Mouse (Mus musculus): ENCODE data around the gene Smg6. TPM values are rescaled to one million over a fixed set of nuclear protein-coding genes. Genes with fewer than 3 reads are reported as not detected.

The Smg6 gene
- polyA plus RNA-seq, 1 experiment from 2014 or later, result 17.8 TPM

DNA sequence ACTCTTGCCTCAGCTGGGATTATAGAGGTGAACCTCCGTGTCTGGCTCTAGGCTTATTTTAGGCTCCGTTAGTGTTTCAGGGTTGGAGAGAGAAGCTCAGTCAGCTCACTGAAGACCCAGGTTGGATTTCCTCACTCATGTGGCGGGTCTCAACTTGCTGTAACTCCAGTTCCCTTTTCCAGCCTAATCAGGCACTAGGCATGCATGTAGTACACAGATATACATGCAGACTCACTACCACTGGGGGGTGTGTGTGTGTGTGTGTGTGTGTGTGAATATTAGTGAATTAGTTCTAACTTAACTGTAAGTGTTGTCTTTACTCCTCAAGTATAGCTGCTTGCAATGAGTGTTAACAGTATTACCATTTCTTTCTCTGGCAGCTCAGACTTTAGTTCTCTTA, 145.7 kb downstream of the Smg6 start:
- Histone ChIP-seq H3K27me3 (ENCODE audit: low read depth, poor library complexity, severe bottlenecking) (no peaks in the 10 kb centered on the region), H3K4me1 (no peaks in the 10 kb centered on the region), H3K27ac (replicated peaks) (no peak overlapping the region), H3K36me3 (0 out of 2 replicates have a peak, but pooled peaks cover 6% of the 10 kb centered on the region), H3K9me3 (replicated peaks) (no peaks in the 10 kb centered on the region), H3K4me3 (no peak overlapping the region)
- 87% methylated on average over 3 of the region's 3 CpGs for WGBS
- no peak for DNase-seq (ENCODE audit: low spot score)

DNA sequence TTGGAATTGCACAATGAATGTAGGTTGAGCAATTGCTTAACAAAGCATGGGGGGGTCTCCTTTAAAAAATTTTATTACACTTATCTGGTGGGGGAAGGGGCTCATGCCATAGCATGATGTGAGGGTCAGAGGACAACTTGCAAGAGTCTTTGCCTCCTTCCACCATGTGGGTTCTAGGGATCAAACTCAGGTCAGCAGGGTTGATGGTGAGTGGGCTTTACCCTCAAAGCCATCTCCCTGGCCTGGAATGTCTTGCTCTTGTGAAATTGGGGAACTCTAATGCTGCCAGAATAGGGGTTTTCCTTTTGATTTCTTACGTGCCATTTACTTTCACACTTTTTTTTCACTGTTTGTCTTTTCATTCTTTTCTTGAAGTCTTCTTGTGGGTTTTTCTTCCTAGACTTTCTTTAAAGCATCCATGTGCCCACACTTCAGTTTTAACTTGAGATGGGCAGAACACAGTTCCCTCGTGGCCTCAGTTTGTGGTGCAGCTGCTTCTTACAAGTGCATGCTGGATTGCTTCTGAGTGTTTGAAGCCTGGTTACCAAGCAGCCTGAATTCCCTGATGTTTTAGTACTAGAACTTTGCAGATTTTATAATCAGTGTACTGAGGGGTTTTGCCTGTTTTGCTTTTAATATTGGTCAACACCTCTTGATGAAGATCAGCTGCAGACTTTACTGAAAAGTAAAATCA, 147.5 kb downstream of the Smg6 start:
- Histone ChIP-seq H3K9me3 (replicated peaks) (no peaks in the 10 kb centered on the region), H3K4me3 (no peak overlapping the region)
- 90% methylated on average over 2 of the region's 2 CpGs for WGBS

DNA sequence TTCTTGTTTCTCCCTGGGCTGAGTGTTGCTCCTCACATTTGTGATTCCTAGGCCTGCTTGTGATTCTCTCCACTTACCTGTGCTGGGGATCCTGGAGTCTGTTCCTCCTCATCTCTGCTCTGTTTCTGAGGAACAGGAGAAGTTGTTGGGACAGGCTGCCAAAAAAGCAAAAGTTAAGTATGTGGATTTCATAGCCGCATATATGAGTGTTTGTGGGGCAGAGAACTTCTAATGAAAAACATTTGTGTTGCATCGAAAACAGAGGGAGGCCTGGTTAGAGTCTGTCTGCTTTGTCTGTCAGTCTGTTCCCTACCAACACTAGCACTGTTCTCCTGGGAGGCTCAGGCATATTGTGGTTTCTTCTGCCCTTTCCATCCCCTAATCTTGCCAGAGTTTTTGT, 148.1 kb downstream of the Smg6 start:
- Histone ChIP-seq H3K36me3 (peaks cover 9% of the 10 kb centered on the region), H3K9me3 (replicated peaks) (no peaks in the 10 kb centered on the region), H3K27ac (replicated peaks) (no peak overlapping the region), H3K4me3 (no peak overlapping the region), H3K4me1 (no peaks in the 10 kb centered on the region), H3K27me3 (ENCODE audit: low read depth, poor library complexity, severe bottlenecking) (no peaks in the 10 kb centered on the region)
- 85% methylated on average over 2 of the region's 2 CpGs for WGBS
- DNase-seq (ENCODE audit: low spot score), result no peak

More for the DNA sequence above, 147.5 kb downstream of the Smg6 start:
- Histone ChIP-seq H3K36me3 (peaks cover 6% of the 10 kb centered on the region; the same call in 1 of the 2 replicates), H3K4me1 (no peaks in the 10 kb centered on the region), H3K27ac (replicated peaks) (no peak overlapping the region), H3K27me3 (ENCODE audit: low read depth, poor library complexity, severe bottlenecking) (no peaks in the 10 kb centered on the region)
- no peak for DNase-seq (ENCODE audit: low spot score)

- Histone ChIP-seq H3K36me3 (peaks cover 17% of the 10 kb centered on the region), H3K4me3 (no peak overlapping the region), H3K27ac (replicated peaks) (no peak overlapping the region), H3K4me1 (no peaks in the 10 kb centered on the region), H3K27me3 (ENCODE audit: low read depth, poor library complexity, severe bottlenecking) (no peaks in the 10 kb centered on the region), H3K9me3 (replicated peaks) (no peaks in the 10 kb centered on the region)
- DNase-seq (ENCODE audit: low spot score), result no peak
- WGBS, result 86% methylated on average over 2 of the region's 2 CpGs
These were observed 148.9 kb downstream of the Smg6 start for GRCm38 (mm10) chr11:75074543-75074942.

DNA sequence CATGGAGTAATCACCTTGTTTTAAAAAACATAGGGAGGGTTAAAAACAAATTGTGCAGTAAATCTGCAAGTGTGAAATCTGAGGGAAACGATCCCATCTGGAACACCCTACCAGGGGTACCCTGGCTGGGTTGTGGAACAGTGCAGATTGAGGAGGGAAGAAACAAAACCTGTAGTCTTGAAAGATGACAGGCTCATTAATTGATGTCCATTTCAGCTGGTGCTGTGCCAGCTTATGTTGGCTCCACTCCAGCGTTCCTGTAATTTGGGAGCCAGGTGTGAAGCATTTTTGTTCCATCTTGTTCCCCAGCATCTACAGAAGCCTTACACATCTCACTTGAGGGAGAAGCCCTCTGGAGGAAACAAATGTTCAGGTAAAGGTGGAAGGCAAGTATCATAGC, 153.0 kb downstream of the Smg6 start:
- WGBS, result 95% methylated on average over 2 of the region's 2 CpGs
- H3K9me3 ChIP-seq (replicated peaks), result no peaks in the 10 kb centered on the region
- H3K4me3 ChIP-seq, result no peak overlapping the region
- no peaks in the 10 kb centered on the region for H3K27me3 ChIP-seq (ENCODE audit: low read depth, poor library complexity, severe bottlenecking)
- no peak overlapping the region for H3K27ac ChIP-seq (replicated peaks)
- DNase-seq (ENCODE audit: low spot score), result no peak
- peaks cover 35% of the 10 kb centered on the region for H3K36me3 ChIP-seq
- no peaks in the 10 kb centered on the region for H3K4me1 ChIP-seq

DNA sequence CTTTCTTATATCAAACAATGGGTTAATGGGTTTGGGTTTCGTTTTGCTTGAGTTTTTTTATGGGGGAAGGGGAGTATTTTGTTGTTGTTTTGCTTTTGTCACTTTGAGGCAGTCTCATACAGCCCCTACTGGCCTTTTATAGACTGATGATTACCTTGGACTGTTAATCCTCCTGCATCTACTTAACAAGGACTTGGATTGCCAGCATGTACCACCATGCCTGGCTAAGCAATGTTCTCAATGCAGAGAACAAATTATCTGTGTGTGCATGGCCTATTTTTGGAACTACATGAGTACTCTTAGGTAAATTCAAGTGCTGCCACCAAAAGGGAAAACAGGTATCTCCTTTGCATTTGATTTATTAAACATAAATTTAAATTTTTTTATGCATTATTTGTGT, 157.4 kb downstream of the Smg6 start:
- Histone ChIP-seq H3K9me3 (replicated peaks) (no peaks in the 10 kb centered on the region), H3K4me3 (no peak overlapping the region), H3K4me1 (no peaks in the 10 kb centered on the region), H3K36me3 (peaks cover 46% of the 10 kb centered on the region), H3K27me3 (ENCODE audit: low read depth, poor library complexity, severe bottlenecking) (no peaks in the 10 kb centered on the region), H3K27ac (replicated peaks) (no peak overlapping the region)
- WGBS, result 90% methylated on average over 1 of the region's 1 CpGs
- no peak for DNase-seq (ENCODE audit: low spot score)

DNA sequence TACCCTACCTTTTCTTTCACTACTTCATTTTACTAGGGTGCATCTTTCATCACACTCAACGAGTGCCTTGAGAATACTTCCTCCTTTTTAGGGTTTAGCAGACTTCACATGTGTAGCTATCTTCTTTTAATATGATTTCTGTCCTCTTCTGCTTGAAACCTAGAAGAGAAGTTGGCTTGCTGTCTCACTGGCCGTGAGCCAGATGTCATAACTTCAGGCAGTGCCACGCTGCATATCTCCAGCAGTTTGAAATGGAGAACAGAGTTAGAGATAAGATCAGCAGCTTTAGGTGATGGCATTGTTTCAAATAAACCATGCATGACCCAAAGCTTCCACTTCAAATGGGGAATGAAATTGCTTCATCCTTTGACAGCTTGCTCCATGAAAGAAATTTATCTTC, 166.5 kb downstream of the Smg6 start:
- 88% methylated on average over 3 of the region's 3 CpGs for WGBS
- H3K4me3 ChIP-seq, result no peak overlapping the region
- no peaks in the 10 kb centered on the region for H3K36me3 ChIP-seq
- DNase-seq (ENCODE audit: low spot score), result no peak
- no peaks in the 10 kb centered on the region for H3K9me3 ChIP-seq (replicated peaks)
- no peak overlapping the region for H3K27ac ChIP-seq (replicated peaks)
- no peaks in the 10 kb centered on the region for H3K27me3 ChIP-seq (ENCODE audit: low read depth, poor library complexity, severe bottlenecking)
- H3K4me1 ChIP-seq, result no peaks in the 10 kb centered on the region

- H3K9me3 ChIP-seq (replicated peaks), result no peaks in the 10 kb centered on the region
- H3K27me3 ChIP-seq (ENCODE audit: low read depth, poor library complexity, severe bottlenecking), result no peaks in the 10 kb centered on the region
- no peak overlapping the region for H3K27ac ChIP-seq (replicated peaks)
- no peak overlapping the region for H3K4me3 ChIP-seq
- DNase-seq (ENCODE audit: low spot score), result no peak
- 86% methylated on average over 5 of the region's 5 CpGs for WGBS
- peaks cover 2% of the 10 kb centered on the region for H3K36me3 ChIP-seq
- H3K4me1 ChIP-seq, result no peaks in the 10 kb centered on the region
These were observed 167.0 kb downstream of the Smg6 start for GRCm38 (mm10) chr11:75092656-75093055.

GRCm38 (mm10) chr11:75094759-75095158, 169.1 kb downstream of the Smg6 start:
- no peaks in the 10 kb centered on the region for H3K27me3 ChIP-seq (ENCODE audit: low read depth, poor library complexity, severe bottlenecking)
- H3K4me1 ChIP-seq, result no peaks in the 10 kb centered on the region
- DNase-seq (ENCODE audit: low spot score), result no peak
- no peaks in the 10 kb centered on the region for H3K9me3 ChIP-seq (replicated peaks)
- no peak overlapping the region for H3K27ac ChIP-seq (replicated peaks)
- 97% methylated on average over 1 of the region's 1 CpGs for WGBS
- H3K36me3 ChIP-seq, result peaks cover 5% of the 10 kb centered on the region
- H3K4me3 ChIP-seq, result no peak overlapping the region

- WGBS, result 85% methylated on average over 5 of the region's 5 CpGs
- Histone ChIP-seq H3K4me1 (no peaks in the 10 kb centered on the region), H3K4me3 (no peak overlapping the region), H3K27ac (replicated peaks) (no peak overlapping the region), H3K9me3 (replicated peaks) (no peaks in the 10 kb centered on the region), H3K36me3 (peaks cover 1% of the 10 kb centered on the region), H3K27me3 (ENCODE audit: low read depth, poor library complexity, severe bottlenecking) (no peaks in the 10 kb centered on the region)
- no peak for DNase-seq (ENCODE audit: low spot score)
These were observed 177.2 kb downstream of the Smg6 start for GRCm38 (mm10) chr11:75102763-75103339.

DNA sequence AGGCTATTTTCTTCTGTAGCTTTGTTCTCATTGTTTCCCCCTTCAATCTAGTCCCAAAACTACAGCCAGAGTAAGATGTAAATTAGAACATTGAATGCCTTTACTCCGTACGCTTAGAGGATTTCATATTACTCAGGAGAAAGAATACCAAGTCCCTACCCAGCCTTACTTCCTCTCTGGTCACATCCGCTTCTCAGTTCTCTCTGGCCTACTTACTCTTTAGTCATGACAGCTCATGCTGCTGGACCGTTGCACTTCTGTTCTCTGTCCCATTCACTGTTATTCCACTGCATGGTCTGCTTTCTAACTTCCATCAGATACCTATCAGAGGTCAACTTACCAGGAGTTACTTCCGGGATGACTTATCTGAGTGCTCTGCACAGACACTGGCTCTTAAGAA, 181.0 kb downstream of the Smg6 start:
- Histone ChIP-seq H3K4me3 (no peak overlapping the region), H3K27me3 (ENCODE audit: low read depth, poor library complexity, severe bottlenecking) (no peaks in the 10 kb centered on the region), H3K4me1 (no peaks in the 10 kb centered on the region), H3K36me3 (no peaks in the 10 kb centered on the region), H3K27ac (replicated peaks) (no peak overlapping the region), H3K9me3 (replicated peaks) (no peaks in the 10 kb centered on the region)
- DNase-seq (ENCODE audit: low spot score), result no peak
- WGBS, result 87% methylated on average over 5 of the region's 5 CpGs

GRCm38 (mm10) chr11:75108909-75109308, 183.3 kb downstream of the Smg6 start:
- Histone ChIP-seq H3K36me3 (0 out of 2 replicates have a peak, but pooled peaks cover 2% of the 10 kb centered on the region), H3K9me3 (replicated peaks) (no peaks in the 10 kb centered on the region), H3K27ac (replicated peaks) (no peak overlapping the region), H3K27me3 (ENCODE audit: low read depth, poor library complexity, severe bottlenecking) (no peaks in the 10 kb centered on the region), H3K4me1 (no peaks in the 10 kb centered on the region), H3K4me3 (no peak overlapping the region)
- no peak for DNase-seq (ENCODE audit: low spot score)

DNA sequence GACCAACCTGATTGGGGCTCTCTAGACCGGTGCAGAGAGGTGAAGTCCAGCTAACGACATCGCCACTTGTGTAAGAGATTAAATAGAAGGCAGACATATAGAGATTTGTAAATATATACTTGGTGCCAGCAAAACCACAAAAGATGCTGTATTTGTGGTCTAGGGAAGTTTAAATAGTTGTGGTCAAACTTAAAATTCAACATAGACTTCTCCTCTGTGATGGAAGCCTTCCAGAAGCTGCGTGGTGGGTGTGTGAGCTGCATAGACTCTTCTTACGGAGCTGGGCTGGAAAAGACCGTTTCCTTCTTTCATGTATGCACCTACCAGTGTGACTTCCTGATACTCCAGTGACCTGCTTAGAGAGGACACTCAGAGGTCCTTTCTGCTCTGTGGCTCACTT, 190.8 kb downstream of the Smg6 start:
- no peak for DNase-seq (ENCODE audit: low spot score)
- H3K4me3 ChIP-seq, result no peak overlapping the region
- peaks cover 3% of the 10 kb centered on the region; the same call in 1 of the 2 replicates for H3K4me1 ChIP-seq
- 90% methylated on average over 6 of the region's 6 CpGs for WGBS
- peaks cover 5% of the 10 kb centered on the region; the same call in 1 of the 2 replicates for H3K36me3 ChIP-seq
- H3K27ac ChIP-seq (replicated peaks), result no peak overlapping the region
- no peaks in the 10 kb centered on the region for H3K9me3 ChIP-seq (replicated peaks)
- no peaks in the 10 kb centered on the region for H3K27me3 ChIP-seq (ENCODE audit: low read depth, poor library complexity, severe bottlenecking)

Measured in midbrain, embryonic 10.5 days (tissue).